Mouse (Mus musculus) kidney, embryonic 15.5 days (tissue): ENCODE measurements around the gene Calhm1. TPM values are rescaled to one million over a fixed set of nuclear protein-coding genes. Genes with fewer than 3 reads are reported as not detected.

Source experiments
- ATAC-seq: fragments of 200-750 bp; cut with Nextera tagmentation; replicated peaks from 2 replicates; pipeline ENCODE4 v1.8.0; 2017; ENCODE audit warnings: moderate TSS enrichment; ENCODE audit not compliant: low FRiP score
- H3K27ac ChIP-seq: fragments of 300-500 bp; sonication (generic); 2 replicates; pipeline ENCODE4 v1.5.1; 2015; ENCODE audit warnings: mild to moderate bottlenecking, inconsistent platforms
- H3K27me3 ChIP-seq: fragments of 300-500 bp; sonication (generic); 2 replicates; pipeline ENCODE4 v1.6.1; 2015; ENCODE audit warnings: inconsistent platforms
- H3K36me3 ChIP-seq: fragments of 300-500 bp; sonication (generic); 2 replicates; pipeline ENCODE4 v1.6.1; 2015; ENCODE audit warnings: inconsistent platforms
- H3K4me1 ChIP-seq: fragments of 300-500 bp; sonication (generic); 2 replicates; pipeline ENCODE4 v1.6.1; 2015; ENCODE audit warnings: inconsistent platforms
- H3K4me2 ChIP-seq: fragments of 300-500 bp; sonication (generic); 2 replicates; pipeline ENCODE4 v1.6.1; 2015; ENCODE audit warnings: moderate library complexity, mild to moderate bottlenecking, inconsistent platforms
- H3K4me3 ChIP-seq: fragments of 300-500 bp; sonication (generic); replicated peaks from 2 replicates; pipeline ENCODE4 v1.5.1; 2015; ENCODE audit warnings: mild to moderate bottlenecking, inconsistent platforms
- H3K9ac ChIP-seq: fragments of 300-500 bp; sonication (generic); 2 replicates; pipeline ENCODE4 v1.6.1; 2015; ENCODE audit warnings: mild to moderate bottlenecking, inconsistent platforms
- H3K9me3 ChIP-seq: fragments of 300-500 bp; sonication (generic); replicated peaks from 2 replicates; pipeline ENCODE4 v1.6.1; 2016; ENCODE audit warnings: inconsistent platforms
- WGBS: fragments of 180-500 bp; shearing (Covaris S2); methylation state at CpG from one replicate; pipeline ENCODE4 v1.1.7; 2015; ENCODE audit warnings: mixed read lengths; 5-methylcytosine and 5-hydroxymethylcytosine counted together
- polyA plus RNA-seq: library from polyadenylated mRNA; unstranded; fragments of >200 nt; fragmentation: Nextera tagmentation; extraction: Ambion mirVana; gene quantifications from 2 replicates; pipeline ENCODE4 v1.2.1, GENCODE M21; 2015

Gene Calhm1
- polyA plus RNA-seq: not detected in 2 replicates

GRCm38 (mm10) chr19:47144154-47144553 lies at the start of gene Calhm1:
Gene Calhm1 (minus strand): TSS chr19:47144254.
- no peak within 1 kb of the TSS for H3K4me2 ChIP-seq
- WGBS: 83% methylated on average over 6 of the region's 6 CpGs
- H3K36me3 ChIP-seq: no peaks in the 10 kb centered on the region
- no peak within 1 kb of the TSS for H3K9ac ChIP-seq
- no peak within 1 kb of the TSS for H3K27ac ChIP-seq
- ATAC-seq: no peak
- H3K4me1 ChIP-seq: no peaks in the 10 kb centered on the region
- H3K4me3 ChIP-seq: no peak within 1 kb of the TSS
- no peaks in the 10 kb centered on the region for H3K9me3 ChIP-seq
- no peaks in the 10 kb centered on the region; the same call in 1 of the 2 replicates for H3K27me3 ChIP-seq

- 93% methylated on average over 5 of the region's 5 CpGs for WGBS
- ATAC-seq: no peak
- H3K27ac ChIP-seq: no peak overlapping the region
- H3K9me3 ChIP-seq: no peaks in the 10 kb centered on the region
- H3K4me2 ChIP-seq: no peak overlapping the region
- H3K4me3 ChIP-seq: no peak overlapping the region
- H3K27me3 ChIP-seq: no peaks in the 10 kb centered on the region
- H3K4me1 ChIP-seq: no peaks in the 10 kb centered on the region
- no peaks in the 10 kb centered on the region for H3K36me3 ChIP-seq
- H3K9ac ChIP-seq: no peak overlapping the region
Measured at GRCm38 (mm10) chr19:47192158-47192557, 48.1 kb upstream of the Calhm1 start.

DNA sequence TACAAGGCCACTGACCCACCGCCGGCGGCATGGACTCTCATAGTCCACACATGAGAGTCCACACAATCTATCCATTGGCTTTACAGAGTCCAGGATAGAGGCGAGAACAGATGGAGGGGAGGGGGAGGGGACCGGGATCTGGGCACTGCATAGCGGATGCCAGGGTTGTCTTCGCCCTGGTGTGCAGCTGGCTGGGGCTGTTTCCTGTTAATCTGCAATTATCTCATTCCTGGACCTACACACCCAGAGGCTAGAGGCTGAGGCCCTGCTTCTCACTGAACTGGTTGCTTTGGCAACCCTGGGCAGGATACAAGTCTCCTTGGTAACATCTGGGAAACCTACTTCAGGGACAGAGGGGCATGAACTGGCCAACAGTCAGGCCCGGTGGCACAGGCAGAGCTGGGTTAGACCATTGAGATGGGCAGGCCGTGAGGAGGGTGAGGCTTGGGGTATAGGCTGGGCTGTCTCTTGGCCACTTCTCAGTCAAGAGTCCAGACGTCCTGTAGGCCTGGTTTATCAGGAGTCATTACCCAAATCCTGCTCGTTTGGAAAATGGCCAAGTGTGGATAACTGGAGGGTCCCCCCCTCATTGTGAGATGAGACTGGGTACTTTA lies 44.6 kb upstream of the Calhm1 start:
- H3K27me3 ChIP-seq: no peaks in the 10 kb centered on the region
- 75% methylated on average over 11 of the region's 11 CpGs for WGBS
- H3K4me2 ChIP-seq: no peak overlapping the region
- no peaks in the 10 kb centered on the region for H3K9me3 ChIP-seq
- no peak for ATAC-seq
- H3K36me3 ChIP-seq: no peaks in the 10 kb centered on the region
- H3K4me1 ChIP-seq: no peaks in the 10 kb centered on the region
- H3K9ac ChIP-seq: no peak overlapping the region
- H3K27ac ChIP-seq: no peak overlapping the region
- no peak overlapping the region for H3K4me3 ChIP-seq

- peaks cover 5% of the 10 kb centered on the region; the same call in 1 of the 2 replicates for H3K27me3 ChIP-seq
- no peak overlapping the region for H3K4me3 ChIP-seq
- no peaks in the 10 kb centered on the region for H3K9me3 ChIP-seq
- no peak overlapping the region for H3K4me2 ChIP-seq
- H3K4me1 ChIP-seq: no peaks in the 10 kb centered on the region
- no peak for ATAC-seq
- H3K27ac ChIP-seq: no peak overlapping the region
- H3K36me3 ChIP-seq: no peaks in the 10 kb centered on the region
- H3K9ac ChIP-seq: no peak overlapping the region
- 52% methylated on average over 15 of the region's 15 CpGs for WGBS
Measured at GRCm38 (mm10) chr19:47186514-47187275, 42.6 kb upstream of the Calhm1 start.

DNA sequence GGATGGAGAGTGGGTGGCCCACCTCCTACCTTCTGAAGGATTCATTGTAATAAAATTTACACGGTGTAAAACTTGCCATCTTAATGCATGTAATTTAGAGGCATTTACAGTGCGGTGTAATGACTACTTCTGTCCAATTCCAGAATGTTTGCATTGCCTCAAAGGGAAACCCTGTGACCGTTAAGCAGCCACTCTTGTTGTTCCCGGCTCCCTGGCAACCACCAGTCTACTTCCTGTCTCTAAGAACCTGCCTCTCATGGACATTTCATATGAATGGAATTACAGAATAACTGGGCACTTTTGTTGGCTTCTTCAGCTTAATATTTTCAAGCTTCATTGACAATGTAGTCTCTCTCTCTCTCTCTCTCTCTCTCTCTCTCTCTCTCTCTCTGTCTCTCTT lies 40.7 kb upstream of the Calhm1 start:
- Histone ChIP-seq H3K9me3 (no peaks in the 10 kb centered on the region), H3K36me3 (no peaks in the 10 kb centered on the region), H3K27me3 (peaks cover 18% of the 10 kb centered on the region), H3K4me1 (peaks cover 4% of the 10 kb centered on the region), H3K4me2 (no peak overlapping the region), H3K27ac (no peak overlapping the region), H3K9ac (no peak overlapping the region), H3K4me3 (no peak overlapping the region)
- 51% methylated on average over 4 of the region's 4 CpGs for WGBS
- ATAC-seq: no peak

DNA sequence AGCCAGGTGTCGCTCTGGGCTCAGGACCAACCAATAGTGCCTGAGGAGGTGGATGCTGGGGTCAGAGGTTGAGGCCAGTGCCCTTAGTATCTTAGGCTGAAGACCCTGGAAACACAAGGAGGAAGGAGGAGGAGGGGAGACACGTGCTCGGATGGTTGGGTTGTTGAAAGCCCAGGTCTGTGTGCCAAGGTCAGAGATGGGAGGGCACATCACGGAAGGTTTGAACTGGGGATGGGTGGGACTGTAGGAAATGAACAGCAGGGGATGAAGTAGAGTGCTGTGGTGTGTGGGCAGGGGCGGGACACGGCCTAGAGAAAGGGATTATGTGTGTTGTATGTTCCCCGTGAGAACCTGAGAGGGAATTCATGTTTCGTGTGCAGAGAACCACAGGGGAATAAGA lies 40.2 kb upstream of the Calhm1 start:
- Histone ChIP-seq H3K4me1 (peaks cover 9% of the 10 kb centered on the region), H3K27me3 (peaks cover 23% of the 10 kb centered on the region), H3K4me3 (no peak overlapping the region), H3K4me2 (no peak overlapping the region), H3K9me3 (no peaks in the 10 kb centered on the region), H3K9ac (no peak overlapping the region), H3K36me3 (no peaks in the 10 kb centered on the region), H3K27ac (no peak overlapping the region)
- ATAC-seq: no peak
- WGBS: 66% methylated on average over 8 of the region's 8 CpGs

- Histone ChIP-seq H3K27ac (no peak overlapping the region), H3K9ac (no peak overlapping the region), H3K4me1 (peaks cover 15% of the 10 kb centered on the region), H3K9me3 (no peaks in the 10 kb centered on the region), H3K4me2 (peak overlapping the region; percentile 91), H3K36me3 (no peaks in the 10 kb centered on the region), H3K27me3 (peaks cover 42% of the 10 kb centered on the region), H3K4me3 (peak overlapping the region; percentile 70)
- no peak for ATAC-seq
- WGBS: 15% methylated on average over 8 of the region's 8 CpGs
Measured at GRCm38 (mm10) chr19:47180011-47180410, 36.0 kb upstream of the Calhm1 start.

- Histone ChIP-seq H3K36me3 (no peaks in the 10 kb centered on the region), H3K27me3 (peaks cover 42% of the 10 kb centered on the region), H3K27ac (no peak overlapping the region), H3K9me3 (no peaks in the 10 kb centered on the region), H3K9ac (peak overlapping the region; percentile 44), H3K4me1 (peaks cover 15% of the 10 kb centered on the region), H3K4me3 (peak overlapping the region; percentile 70), H3K4me2 (peak overlapping the region; percentile 91)
- WGBS: 1% methylated on average over 42 of the region's 42 CpGs
- peak; percentile 43; the same call in 1 of the 2 replicates for ATAC-seq
Measured at GRCm38 (mm10) chr19:47179272-47179809, 35.3 kb upstream of the Calhm1 start.

DNA sequence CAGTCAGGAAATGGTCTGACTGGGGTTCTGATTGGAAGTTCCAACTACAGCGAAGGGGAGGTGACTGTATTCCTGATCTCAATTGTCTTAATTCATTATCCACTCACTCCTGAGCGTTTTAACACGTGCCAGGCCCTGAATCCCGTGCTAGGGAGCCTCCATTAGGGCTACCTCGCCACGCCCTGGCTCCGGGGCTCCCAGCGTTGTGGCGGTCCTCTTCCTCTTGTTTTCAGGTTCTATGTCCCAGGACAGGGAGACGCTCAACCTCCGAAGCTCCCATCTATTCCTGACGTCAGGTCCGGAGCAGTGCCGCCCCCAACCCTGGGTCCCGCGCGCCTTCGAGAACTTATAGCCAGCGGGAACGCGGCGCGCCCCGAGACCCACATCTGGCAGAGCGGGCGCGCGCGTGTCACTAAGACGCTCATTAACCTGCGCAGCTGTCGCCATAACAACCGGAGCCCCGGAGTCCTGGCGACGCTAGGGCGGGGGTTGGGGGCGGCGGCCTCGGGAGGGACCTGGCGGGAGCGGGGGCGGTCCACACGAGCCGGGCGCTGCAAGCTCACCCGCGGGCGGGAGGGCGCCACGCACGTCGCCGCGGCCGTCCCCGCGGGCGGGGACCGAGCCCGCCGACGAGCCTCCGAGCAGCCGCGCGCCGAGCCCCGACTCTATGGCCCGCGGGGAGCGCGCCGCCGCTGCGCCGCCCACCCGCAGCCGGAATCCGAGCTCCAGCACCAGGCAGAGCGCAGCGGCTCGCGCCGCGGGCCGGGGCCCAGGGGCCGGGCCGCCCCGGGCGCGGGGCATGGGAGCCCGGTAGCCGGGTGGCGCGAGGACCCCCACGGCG lies 34.6 kb upstream of the Calhm1 start, which contains the start of gene Neurl1a:
Gene Neurl1a, plus strand, starts transcription at position 390 of the 841 bp plus-strand sequence.
- Histone ChIP-seq H3K4me1 (peaks cover 15% of the 10 kb centered on the region), H3K27ac (no peak within 1 kb of the TSS), H3K9me3 (no peaks in the 10 kb centered on the region), H3K36me3 (no peaks in the 10 kb centered on the region), H3K9ac (peak within 1 kb of the TSS; percentile 44), H3K27me3 (peaks cover 42% of the 10 kb centered on the region), H3K4me3 (peak within 1 kb of the TSS; percentile 70), H3K4me2 (peak within 1 kb of the TSS; percentile 91)
- ATAC-seq: peak; percentile 61
- 1% methylated on average over 77 of the region's 98 CpGs for WGBS

- Histone ChIP-seq H3K4me2 (peak overlapping the region; percentile 91), H3K36me3 (no peaks in the 10 kb centered on the region), H3K27me3 (peaks cover 44% of the 10 kb centered on the region), H3K9ac (0 out of 2 replicates have a peak overlapping the region, but pooled peaks have one; percentile 44), H3K4me1 (peaks cover 15% of the 10 kb centered on the region), H3K27ac (no peak overlapping the region), H3K9me3 (no peaks in the 10 kb centered on the region), H3K4me3 (peak overlapping the region; percentile 70)
- ATAC-seq: peak; percentile 21; the same call in 1 of the 2 replicates
- WGBS: 20% methylated on average over 10 of the region's 10 CpGs
Measured at GRCm38 (mm10) chr19:47178001-47178400, 33.9 kb upstream of the Calhm1 start.

- Histone ChIP-seq H3K4me3 (no peak overlapping the region), H3K36me3 (no peaks in the 10 kb centered on the region), H3K9ac (no peak overlapping the region), H3K27ac (no peak overlapping the region), H3K4me2 (no peak overlapping the region), H3K4me1 (peaks cover 15% of the 10 kb centered on the region), H3K27me3 (peaks cover 42% of the 10 kb centered on the region), H3K9me3 (no peaks in the 10 kb centered on the region)
- 81% methylated on average over 2 of the region's 2 CpGs for WGBS
- ATAC-seq: no peak
Measured at GRCm38 (mm10) chr19:47176916-47177505, 33.0 kb upstream of the Calhm1 start.
